Mouse (Mus musculus): ENCODE results near the gene Rrp1b.
A peak's percentile ranks its signal among the peaks of the same experiment; 100 is the strongest.

The Rrp1b gene

DNA sequence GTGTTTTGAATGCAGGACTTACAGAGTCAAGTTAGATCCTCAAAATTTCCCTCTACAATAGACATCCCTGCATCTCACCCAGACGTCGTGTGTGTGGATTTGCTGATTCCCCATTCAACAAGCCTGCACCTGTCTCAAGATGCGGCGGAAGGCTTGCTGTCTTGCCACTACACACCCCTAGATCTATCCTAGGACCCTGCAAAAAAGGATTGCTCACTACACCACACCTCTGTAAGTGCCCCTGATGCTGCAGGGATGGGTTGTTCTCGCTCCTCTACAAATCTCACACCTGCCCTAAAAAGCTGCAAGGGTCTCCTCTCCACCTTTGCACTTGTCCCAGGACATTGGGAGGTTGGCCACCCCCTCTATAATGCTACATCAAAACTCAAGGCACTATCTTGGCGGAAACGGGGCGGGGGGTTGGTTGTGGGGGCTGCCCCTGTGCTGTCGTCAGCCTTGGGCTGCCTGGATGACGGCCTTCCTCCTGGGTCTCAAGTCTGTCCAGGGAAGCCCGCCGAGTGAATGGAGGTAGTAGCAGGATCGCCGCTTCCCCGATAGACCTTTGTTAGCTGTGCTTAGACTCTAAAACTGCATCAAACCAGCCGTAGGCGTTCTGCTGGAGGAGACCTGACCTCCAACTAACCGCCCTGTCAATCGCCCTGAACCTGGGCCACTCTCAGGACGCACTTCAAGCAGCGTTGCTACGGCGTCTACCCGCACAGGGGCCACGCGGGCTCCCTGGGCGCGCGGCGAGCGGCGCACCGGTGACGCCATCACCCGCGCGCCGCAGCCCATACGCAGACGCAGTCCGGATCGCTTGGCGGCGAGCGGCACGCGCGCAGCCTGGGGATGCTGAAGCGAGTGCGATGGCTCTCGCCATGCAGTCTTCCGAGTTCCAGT lies at the start of gene Rrp1b, which contains the start of gene Hsf2bp:
TSS of gene Rrp1b (plus strand) at position 492 of the 900 bp plus-strand sequence.
TSS of gene Hsf2bp (minus strand) at position 741 of the 900 bp plus-strand sequence.
- DNase-seq (ENCODE audit: low read depth, low spot score), result peak; percentile 88

DNA sequence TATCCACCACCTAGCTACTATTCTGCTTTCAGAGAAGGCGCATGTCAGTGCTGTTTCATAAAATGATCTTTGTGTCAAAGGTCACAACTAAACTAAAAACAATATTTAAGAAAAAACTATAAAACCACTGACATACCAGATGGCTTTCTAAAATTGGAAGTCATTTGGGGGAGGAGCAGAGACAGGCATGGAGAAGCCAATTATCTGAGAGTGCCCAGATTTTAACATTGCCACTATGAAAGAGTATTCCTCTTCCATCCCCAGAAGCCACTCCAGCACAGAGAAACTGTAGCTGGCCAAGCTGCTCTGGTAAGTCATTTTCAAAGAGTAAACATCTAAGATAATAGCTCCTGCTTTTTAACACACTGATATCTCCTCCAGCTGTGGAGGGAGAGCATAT lies 49.0 kb upstream of the Rrp1b start:
- no peak for DNase-seq (ENCODE audit: low read depth, low spot score)

DNA sequence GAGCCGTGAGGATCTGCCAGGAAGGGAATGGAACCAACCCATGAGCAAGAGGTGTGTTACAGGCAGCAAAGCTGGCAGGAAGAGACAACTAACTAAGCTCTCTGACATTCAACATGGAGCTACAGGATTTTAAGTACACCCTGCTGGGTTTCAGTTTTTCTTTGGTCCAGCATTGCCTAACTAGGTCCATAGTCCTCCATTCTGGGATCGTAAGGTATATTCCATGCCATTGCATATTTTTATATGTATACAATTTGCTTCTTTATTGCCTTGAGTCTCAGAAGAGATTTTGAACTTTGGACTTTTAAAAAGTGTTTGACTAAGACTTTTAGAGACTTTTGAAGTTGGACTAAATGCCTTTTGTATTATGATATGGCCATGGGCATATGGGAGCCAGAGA lies 46.9 kb upstream of the Rrp1b start:
- no peak for DNase-seq (ENCODE audit: low read depth, low spot score)

- DNase-seq (ENCODE audit: low read depth, low spot score), result no peak
These were observed 43.9 kb upstream of the Rrp1b start for GRCm38 (mm10) chr17:31992004-31992403.

DNA sequence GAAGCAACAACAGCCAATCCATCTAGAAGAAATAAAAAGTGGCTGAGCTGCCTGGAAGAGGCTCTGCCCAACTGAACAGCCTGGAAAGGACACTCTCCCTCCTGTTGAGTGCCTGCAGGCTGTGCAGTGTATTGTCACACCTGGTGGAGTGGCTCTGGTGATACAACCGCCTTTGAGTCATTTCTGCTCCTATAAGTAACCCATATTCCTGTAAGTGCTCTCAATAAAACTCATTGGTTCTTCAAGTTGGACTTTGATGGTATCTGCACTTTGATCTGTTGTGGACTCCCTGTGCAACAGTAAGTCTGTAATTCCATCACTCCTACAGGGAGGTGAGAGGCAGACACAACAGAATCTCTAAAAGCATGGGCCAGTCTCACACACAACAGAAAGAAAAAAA lies 42.5 kb upstream of the Rrp1b start:
- DNase-seq (ENCODE audit: low read depth, low spot score), result no peak

DNA sequence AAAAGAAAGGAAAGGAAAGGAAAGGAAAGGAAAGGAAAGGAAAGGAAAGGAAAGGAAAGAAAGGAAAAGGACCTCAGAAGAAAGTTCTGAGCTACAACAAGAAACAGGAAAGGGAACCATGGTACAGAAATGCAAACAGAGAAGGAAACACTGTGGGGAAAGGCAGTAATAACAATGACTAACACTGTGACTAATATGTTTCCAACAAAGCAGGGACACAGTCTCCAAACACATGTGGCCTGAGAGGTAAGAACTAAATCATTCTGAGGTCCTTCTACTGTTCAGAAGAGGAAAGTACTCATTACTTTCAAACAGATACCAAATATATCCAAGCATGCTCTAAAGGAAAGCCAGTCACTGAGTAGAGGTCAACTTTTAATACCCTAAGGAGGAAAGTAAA lies 41.8 kb upstream of the Rrp1b start:
- no peak for DNase-seq (ENCODE audit: low read depth, low spot score)

GRCm38 (mm10) chr17:31995784-31996183 lies 40.1 kb upstream of the Rrp1b start:
- no peak for DNase-seq (ENCODE audit: low read depth, low spot score)

- no peak for DNase-seq (ENCODE audit: low read depth, low spot score)
These were observed 39.6 kb upstream of the Rrp1b start for GRCm38 (mm10) chr17:31996331-31996730.

GRCm38 (mm10) chr17:31998351-31998750 lies 37.5 kb upstream of the Rrp1b start:
- no peak for DNase-seq (ENCODE audit: low read depth, low spot score)

DNA sequence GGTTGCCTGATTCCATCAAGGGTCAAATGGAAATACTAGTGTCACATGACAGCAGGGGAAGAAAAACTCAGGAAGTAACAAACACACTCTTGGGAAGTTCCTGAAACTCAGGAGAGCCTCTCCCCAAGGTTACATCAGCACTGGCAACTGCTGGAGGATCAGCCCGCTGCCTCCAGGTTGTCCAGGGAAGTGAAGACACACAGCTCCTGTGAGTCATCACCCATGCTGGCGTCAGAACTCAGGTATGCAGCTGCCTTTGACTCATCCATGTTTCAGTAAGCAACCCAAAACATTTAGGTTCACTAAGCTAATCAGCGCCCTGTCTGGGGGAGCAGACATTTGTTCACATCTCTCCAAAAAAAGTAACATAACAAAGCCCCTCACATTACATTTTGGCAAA lies 32.6 kb upstream of the Rrp1b start:
- no peak for DNase-seq (ENCODE audit: low read depth, low spot score)

GRCm38 (mm10) chr17:32006800-32007199 lies 29.1 kb upstream of the Rrp1b start:
- DNase-seq (ENCODE audit: low read depth, low spot score), result no peak

GRCm38 (mm10) chr17:32011694-32012093 lies 24.2 kb upstream of the Rrp1b start:
- DNase-seq (ENCODE audit: low read depth, low spot score), result no peak

DNA sequence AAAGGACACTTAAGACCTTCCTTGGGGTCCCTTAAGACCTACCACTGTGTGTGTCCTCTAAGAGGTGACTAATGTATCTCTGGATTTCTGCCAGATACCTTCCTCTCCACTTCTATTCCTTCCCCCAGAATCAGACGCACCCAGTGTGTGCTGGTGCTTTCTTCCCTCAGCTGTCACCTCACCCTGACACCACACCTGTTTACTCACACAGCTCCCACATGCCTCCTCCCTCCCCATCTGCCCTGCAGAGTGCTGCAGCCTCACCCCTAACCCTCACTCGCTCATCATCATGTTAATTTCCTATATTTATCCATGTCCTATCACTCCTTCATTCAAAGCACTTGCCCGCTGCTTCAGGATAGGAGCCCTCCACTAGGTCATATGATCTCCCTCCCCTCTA lies 23.6 kb upstream of the Rrp1b start:
- no peak for DNase-seq (ENCODE audit: low read depth, low spot score)

DNA sequence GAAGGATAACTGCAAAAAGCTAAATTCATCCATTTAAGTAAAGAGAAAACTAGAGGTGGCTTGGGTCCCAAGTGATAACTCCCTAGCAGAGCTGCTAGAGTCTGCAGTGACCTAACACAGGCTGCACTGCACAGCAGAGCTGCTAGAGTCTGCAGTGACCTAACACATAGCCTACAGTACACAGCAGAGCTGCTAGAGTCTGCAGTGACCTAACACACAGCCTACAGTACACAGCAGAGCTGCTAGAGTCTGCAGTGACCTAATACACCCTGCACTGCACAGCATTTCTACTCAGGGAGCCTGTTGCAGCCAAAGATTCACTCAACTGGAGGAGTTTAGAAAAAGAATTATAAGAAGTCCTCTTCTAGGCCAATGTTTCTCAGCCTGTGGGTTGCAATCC lies 22.2 kb upstream of the Rrp1b start:
- DNase-seq (ENCODE audit: low read depth, low spot score), result no peak

DNA sequence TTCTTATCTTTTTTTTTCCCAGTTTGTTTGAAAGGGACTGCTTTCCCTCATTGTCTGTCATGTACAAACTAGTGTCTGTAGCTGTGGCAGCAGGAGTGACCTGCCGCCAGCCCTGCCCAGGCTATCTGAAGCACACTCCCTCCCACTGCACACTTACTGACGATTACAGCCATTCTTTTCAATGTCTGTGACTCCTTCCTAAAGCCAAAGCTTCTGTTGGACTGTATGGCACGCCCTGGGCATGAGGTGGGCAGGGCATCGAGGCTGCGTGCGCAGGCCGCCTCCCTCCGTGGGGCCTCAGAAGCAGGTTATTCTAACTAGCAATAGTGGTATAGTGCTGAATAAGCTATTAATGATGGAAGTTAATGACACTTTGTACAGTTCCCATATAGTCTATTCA lies 19.4 kb upstream of the Rrp1b start:
- DNase-seq (ENCODE audit: low read depth, low spot score), result no peak

- no peak for DNase-seq (ENCODE audit: low read depth, low spot score)
These were observed 17.6 kb upstream of the Rrp1b start for GRCm38 (mm10) chr17:32018127-32018894.

- DNase-seq (ENCODE audit: low read depth, low spot score), result no peak
These were observed 13.9 kb upstream of the Rrp1b start for GRCm38 (mm10) chr17:32021981-32022380.

GRCm38 (mm10) chr17:32022551-32022950 lies 13.3 kb upstream of the Rrp1b start:
- DNase-seq (ENCODE audit: low read depth, low spot score), result no peak

DNA sequence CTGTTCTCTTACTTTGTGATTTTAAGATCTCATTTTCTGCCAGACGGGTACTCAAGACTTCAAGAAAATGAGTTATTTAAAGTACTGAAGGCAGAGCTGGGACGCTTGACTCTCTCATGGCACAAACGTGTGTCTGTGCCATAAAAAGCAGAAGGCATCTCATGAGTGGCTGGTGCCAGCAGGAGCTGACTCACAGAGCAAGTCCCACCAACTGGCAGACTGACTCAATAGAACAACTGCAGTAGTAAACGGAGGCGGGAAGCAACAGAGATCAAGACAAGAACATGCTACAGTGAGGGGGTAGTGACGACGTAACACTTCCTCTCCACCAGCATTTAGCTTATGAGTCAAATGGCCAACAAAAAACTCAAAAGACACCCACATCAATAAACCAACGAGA lies 12.8 kb upstream of the Rrp1b start:
- DNase-seq (ENCODE audit: low read depth, low spot score), result no peak

DNA sequence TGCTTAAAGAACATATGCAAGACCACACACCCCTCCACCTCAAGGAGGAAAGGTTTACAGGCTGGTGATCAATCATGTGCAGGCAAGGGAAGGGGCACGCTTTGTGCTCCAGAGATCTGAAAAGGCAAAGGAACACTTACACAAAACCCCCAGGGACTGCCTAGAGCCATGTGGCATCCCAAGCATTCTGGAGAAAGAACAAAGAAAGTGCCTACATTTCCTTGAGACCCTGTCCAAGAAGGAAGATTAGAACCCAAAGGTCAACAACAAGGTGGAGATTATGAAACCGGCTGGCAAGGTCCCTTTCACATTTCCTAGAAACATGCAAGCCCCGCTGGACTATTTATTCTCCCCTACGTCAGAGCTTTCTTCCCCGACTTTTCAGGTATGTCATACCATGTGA lies 11.2 kb upstream of the Rrp1b start:
- DNase-seq (ENCODE audit: low read depth, low spot score), result no peak

DNA sequence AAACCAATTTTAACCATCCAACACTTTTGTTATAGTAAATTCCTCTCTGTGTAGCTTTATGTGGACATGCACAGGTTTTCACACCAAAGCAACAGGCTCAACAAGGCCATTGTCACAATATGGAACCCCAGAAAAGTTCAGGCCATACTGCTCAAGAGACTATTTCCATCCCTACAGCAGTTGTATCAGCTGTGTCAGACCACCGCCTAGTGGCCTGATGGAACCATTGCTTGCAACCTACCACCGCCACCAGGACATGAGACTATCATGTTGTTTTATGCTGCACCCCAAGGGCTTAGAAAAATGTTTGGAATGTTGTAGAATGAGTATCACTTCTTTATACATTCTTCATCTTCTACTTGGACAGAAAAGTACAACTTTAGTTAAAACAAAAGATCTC lies 10.5 kb upstream of the Rrp1b start:
- peak; percentile 79 for DNase-seq (ENCODE audit: low read depth, low spot score)

- DNase-seq (ENCODE audit: low read depth, low spot score), result peak; percentile 69
These were observed 8.2 kb upstream of the Rrp1b start for GRCm38 (mm10) chr17:32027666-32028065.

GRCm38 (mm10) chr17:32028301-32028700 lies 7.6 kb upstream of the Rrp1b start:
- DNase-seq (ENCODE audit: low read depth, low spot score), result no peak
